12 mouse cellular contexts compared by ENCODE assay signal in the genomic region with DNA sequence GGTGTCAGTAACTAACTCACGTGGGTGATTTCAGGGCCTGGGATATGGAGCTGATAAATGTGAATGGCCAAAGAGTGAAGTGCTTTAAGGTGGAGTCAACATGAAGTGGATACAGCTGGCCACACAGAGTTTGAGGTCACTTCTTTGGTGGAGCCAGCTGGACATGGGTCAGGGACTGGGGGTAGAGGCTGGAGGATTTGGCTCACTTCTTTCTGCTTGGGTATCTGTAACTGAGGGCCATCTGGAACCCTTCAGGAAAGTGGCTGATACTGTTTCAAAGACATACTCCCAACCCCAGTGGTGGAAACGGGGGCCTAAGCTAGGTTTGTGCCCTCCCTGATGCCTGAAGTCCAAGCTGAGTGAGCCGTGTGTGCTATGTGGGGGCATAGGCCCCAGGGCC.
DNase-seq lines count a peak whose midpoint lies in the region.
"Had no signal": no experiment of that assay in that cellular context is flagged by ENCODE, and none has a peak within 500 bp of the region (broad histone marks: within the 10 kb centered on the region; RNA-seq: fewer than 3 reads in every experiment).

No protein-coding gene starts in this region.

- H3K36me3 ChIP-seq in embryonic facial prominence, embryonic 10.5 days (replicated peaks) = no peaks in the 10 kb centered on the region

- intact Hi-C loops in heart, postnatal 10 days (cut with DNase I) = no loop called here

- 58% methylated on average over 3 of the region's 3 CpGs for WGBS in embryonic facial prominence, embryonic 10.5 days

- no peaks in the 10 kb centered on the region for H3K27me3 ChIP-seq in embryonic facial prominence, embryonic 10.5 days (replicated peaks; ENCODE audit: low read depth, poor library complexity, severe bottlenecking)

- H3K4me3 ChIP-seq in embryonic facial prominence, embryonic 10.5 days = no peak overlapping the region
- H3K4me3 ChIP-seq: erythroblast, embryonic 14.5 days had no signal

- 0 out of 2 replicates have a peak overlapping the region, but pooled peaks have one; percentile 30 for H3K27ac ChIP-seq in embryonic facial prominence, embryonic 10.5 days (replicated peaks)

- no peaks in the 10 kb centered on the region for H3K9me3 ChIP-seq in embryonic facial prominence, embryonic 10.5 days

- H3K4me1 ChIP-seq in embryonic facial prominence, embryonic 10.5 days = peaks cover 34% of the 10 kb centered on the region

- peak; percentile 17 for DNase-seq in kidney, adult 9 months
- DNase-seq in kidney, adult 11 months = no peak
- no peak for DNase-seq in embryonic facial prominence, embryonic 10.5 days (ENCODE audit: low spot score)
- peak; percentile 81 for DNase-seq in heart, postnatal 10 days
- peak; percentile 35 for DNase-seq in lung, postnatal 36 days
- no peak for DNase-seq in urinary bladder, postnatal 10 days (ENCODE audit: low spot score)
- DNase-seq in adrenal gland, adult 18-20 months (ENCODE audit: low spot score in 2 of 2) = no peak
- no peak for DNase-seq in left cerebral cortex, adult 11 months (ENCODE audit: low spot score)
- DNase-seq: cerebellum, postnatal 36 days; liver, postnatal 0 days; midbrain, embryonic 14.5 days had no signal

Comparison
In these comparisons a context has a peak if more than half of its experiments do, and no peak if none do; other contexts are left out.
1. DNase-seq: peak in kidney, adult 9 months (single experiment), heart, postnatal 10 days (2 of 2) and lung, postnatal 36 days (single experiment); none in kidney, adult 11 months (single experiment), embryonic facial prominence, embryonic 10.5 days (single experiment), urinary bladder, postnatal 10 days (single experiment), adrenal gland, adult 18-20 months (0 of 2) and left cerebral cortex, adult 11 months (single experiment).